Mouse (Mus musculus) small intestine, adult 2 months (tissue): ENCODE results near the gene Dtl.

Source experiments
- CTCF ChIP-seq: fragments of 200-500 bp; IDR thresholded peaks from 2 replicates; pipeline ENCODE4 v1.5.1; 2012; ENCODE audit warnings: low read depth, mild to moderate bottlenecking, control low read depth, inconsistent platforms, low read length, moderate library complexity, mixed read lengths; ENCODE audit not compliant: insufficient replicate concordance, insufficient read length; ENCODE audit errors: extremely low read depth
- POLR2A ChIP-seq: fragments of 200-500 bp; IDR thresholded peaks from 2 replicates; pipeline ENCODE4 v1.6.1; 2012; ENCODE audit warnings: low read depth, mild to moderate bottlenecking, control low read depth, inconsistent platforms, low read length, moderate library complexity

DNA sequence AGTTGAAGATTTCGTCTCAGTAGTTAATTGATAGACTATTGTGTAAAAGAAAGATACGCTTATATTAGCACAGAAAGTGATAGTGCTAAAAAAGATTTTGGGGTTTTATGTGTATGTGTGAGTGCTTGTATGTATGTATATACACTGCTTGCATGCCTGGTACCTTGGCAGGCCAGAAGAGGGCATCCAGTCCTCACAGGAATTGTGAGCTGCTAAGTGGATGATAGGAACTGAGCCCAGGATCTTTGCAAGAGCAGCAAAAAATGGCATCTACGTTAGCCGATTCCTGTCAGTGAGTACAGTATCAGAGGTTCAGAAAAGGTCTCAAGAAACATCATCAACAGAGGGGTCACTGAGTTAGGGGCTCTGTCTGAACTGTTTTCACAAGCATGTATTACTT is 9.1 kb upstream of the Dtl start:
- TF ChIP-seq POLR2A (no peak), CTCF (peak; percentile 33; the same call in 1 of the 2 replicates)
